Mouse (Mus musculus): ENCODE measurements around the gene Klhl42.
A peak's percentile ranks its signal among the peaks of the same experiment; 100 is the strongest.

Gene Klhl42

GRCm38 (mm10) chr6:147151839-147152238 lies 60.7 kb downstream of the Klhl42 start:
- DNase-seq = no peak

DNA sequence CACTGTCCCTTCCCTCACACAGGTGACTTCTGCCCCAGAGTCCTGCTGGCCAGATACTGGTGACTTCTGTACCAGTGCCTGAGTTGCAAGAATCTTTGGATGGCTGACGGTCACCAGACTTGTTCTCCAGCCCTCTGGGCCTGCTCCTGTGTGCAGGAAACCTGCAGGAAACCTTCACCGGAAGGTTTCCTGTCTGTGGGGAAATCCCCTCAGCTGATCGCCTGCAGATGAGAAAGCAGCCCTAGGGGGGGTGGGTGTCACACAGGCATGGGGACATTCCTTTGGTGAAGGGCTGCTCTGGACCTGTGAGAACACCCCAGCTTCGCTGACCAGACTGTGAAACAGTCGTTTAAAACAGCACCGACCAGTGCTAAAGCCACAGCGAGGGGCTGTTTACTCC lies 63.9 kb downstream of the Klhl42 start:
- peak in 1 of 2 experiments; percentile 10 for DNase-seq

DNA sequence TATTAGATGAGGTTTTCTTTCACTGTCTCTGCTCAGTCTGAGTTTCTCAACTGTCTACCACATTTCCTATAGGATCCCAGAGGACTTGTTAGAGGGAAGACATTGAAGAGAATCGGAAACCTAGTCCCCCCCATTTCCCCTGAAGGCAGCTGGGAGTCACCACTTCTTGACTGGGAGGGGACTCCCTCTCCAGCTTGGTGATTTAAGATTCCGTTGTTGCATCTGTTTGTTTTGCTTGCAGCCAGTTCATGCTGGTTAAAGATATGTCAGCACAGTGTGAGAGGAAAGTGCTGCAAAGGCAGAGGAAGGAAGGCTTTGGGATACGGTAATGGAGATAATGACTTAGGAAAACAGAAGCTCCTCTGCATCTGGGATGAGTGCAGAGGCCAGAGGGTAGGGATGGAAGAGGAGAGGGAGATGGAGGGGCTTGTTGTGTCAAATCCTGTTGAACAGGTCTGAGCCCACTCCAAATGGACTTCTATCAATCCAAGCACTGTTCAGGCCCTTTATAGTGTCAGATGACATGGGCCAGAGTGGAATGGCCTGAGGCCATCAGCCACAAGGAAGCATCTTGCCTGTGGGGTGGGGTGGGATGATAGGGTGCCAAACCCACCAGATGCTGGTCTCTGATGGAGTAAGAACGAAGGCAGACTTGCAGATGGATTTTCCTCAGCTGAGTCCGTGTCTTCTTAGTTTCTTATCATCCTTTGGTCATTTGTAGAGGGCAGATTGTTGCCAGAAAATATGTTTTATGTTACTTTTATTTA lies 70.8 kb downstream of the Klhl42 start:
- DNase-seq = peak; percentile 41 to 59
